Mouse (Mus musculus): ENCODE measurements around the gene Adra1d.

DNA sequence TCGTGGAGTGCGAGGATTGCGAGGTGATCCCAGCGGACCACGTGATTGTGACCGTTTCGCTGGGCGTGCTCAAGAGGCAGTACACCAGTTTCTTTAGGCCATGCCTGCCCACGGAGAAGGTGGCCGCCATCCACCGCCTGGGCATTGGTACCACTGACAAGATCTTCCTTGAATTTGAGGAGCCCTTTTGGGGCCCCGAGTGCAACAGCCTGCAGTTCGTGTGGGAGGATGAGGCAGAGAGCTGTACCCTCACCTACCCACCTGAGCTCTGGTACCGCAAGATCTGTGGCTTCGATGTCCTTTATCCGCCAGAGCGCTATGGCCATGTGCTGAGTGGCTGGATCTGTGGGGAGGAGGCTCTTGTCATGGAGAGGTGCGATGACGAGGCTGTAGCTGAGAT lies 41.3 kb downstream of the Adra1d start:
- TF ChIP-seq CTCF (conservative IDR thresholded peaks at IDR 0.05; ENCODE audit: low read length) = no peak
- TF ChIP-seq NANOG (IDR thresholded peaks at IDR 0.05; ENCODE audit: borderline replicate concordance, low read length) = no peak
